Mouse (Mus musculus): Measurements from ENCODE around the gene Speer4b. TPM values are rescaled to one million over a fixed set of nuclear protein-coding genes. Genes with fewer than 3 reads are reported as not detected.
A peak's percentile ranks its signal among the peaks of the same experiment; 100 is the strongest.
"Not testable (repeated sequence)": the region's sequence is repeated elsewhere in the genome, so short reads cannot be mapped to it uniquely, and the experiment has no call there.

The Speer4b gene
- total RNA-seq (2014; rRNA removed) (not detected in 2 replicates), polyA plus RNA-seq (2015; fragmentation: Nextera tagmentation; extraction: Ambion mirVana) (0.52 and 0.58 TPM in 2 replicates)

DNA sequence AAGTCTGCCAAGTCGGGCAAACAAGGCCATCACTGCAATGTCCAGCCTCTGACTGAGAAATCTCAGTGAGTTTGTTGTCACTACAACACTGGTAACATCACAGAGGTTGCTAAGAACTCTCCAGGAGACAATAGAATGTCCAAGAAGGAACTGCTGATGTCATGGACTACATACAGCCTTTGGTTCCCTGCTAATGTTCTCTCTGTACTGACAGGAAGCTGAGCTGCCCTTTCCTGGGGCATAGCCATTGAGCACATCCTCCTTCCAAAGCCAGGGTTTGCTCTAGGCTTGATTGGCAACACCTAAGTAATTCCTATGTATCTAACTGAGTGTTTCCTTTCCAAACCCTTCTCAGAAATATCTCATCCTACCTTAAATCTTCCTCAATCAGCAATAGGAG is at the start of gene Speer4b:
TSS of gene Speer4b (minus strand) at position 101 of the 400 bp plus-strand sequence.
- WGBS, result 70% methylated on average over 1 of the region's 1 CpGs
- not testable (repeated sequence) for DNase-seq (ENCODE audit: low spot score); ATAC-seq; H3K27ac ChIP-seq; H3K36me3 ChIP-seq (ENCODE audit: insufficient read depth, low read length); H3K4me1 ChIP-seq (ENCODE audit: insufficient read depth, low read length); H3K4me3 ChIP-seq (ENCODE audit: low read length); H3K4me2 ChIP-seq (ENCODE audit: low read depth, low read length); H3K9ac ChIP-seq (replicated peaks; ENCODE audit: low read length); H3K9me3 ChIP-seq (ENCODE audit: low read length); H3K27me3 ChIP-seq (ENCODE audit: insufficient read depth, low read length)

GRCm38 (mm10) chr5:27549291-27549690 is 48.1 kb upstream of the Speer4b start:
- Histone ChIP-seq H3K27ac (no peak overlapping the region), H3K4me3 (ENCODE audit: low read length) (no peak overlapping the region), H3K9ac (replicated peaks; ENCODE audit: low read length) (no peak overlapping the region), H3K36me3 (ENCODE audit: insufficient read depth, low read length) (no peaks in the 10 kb centered on the region), H3K27me3 (ENCODE audit: insufficient read depth, low read length) (no peaks in the 10 kb centered on the region), H3K9me3 (ENCODE audit: low read length) (no peaks in the 10 kb centered on the region), H3K4me2 (ENCODE audit: low read depth, low read length) (no peak overlapping the region), H3K4me1 (ENCODE audit: insufficient read depth, low read length) (no peaks in the 10 kb centered on the region)
- WGBS, result 86% methylated on average over 4 of the region's 4 CpGs
- TF ChIP-seq CTCF (IDR thresholded peaks at IDR 0.05; ENCODE audit: low read depth), result no peak
- ATAC-seq (no peak), DNase-seq (ENCODE audit: low spot score) (no peak)

DNA sequence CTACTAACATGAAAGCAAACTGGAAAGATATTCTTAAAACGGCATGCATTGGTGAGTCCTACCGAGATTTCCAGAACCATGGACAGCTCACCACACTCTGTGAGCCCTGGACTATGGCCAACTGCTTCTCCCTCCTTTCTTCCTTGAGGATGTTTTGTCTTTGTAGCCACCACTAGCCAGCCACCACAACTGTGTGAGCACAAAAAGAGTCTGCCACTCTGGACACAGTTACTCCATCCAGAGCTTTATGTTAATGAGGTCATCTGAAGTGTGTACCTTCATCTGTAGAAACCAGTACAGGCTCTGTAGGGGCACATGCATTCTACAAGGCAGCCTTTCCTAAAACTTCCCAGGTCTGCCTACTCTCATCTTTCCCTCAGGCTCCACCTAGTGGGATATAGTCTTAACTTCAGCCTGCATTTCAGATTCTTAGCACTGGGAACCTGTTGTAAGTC is 43.6 kb upstream of the Speer4b start:
- ATAC-seq (peak; percentile 78), DNase-seq (ENCODE audit: low spot score) (peak; percentile 79)
- no peaks in the 10 kb centered on the region for H3K4me1 ChIP-seq (ENCODE audit: insufficient read depth, low read length)
- H3K4me3 ChIP-seq (ENCODE audit: low read length), result no peak overlapping the region
- H3K4me2 ChIP-seq (ENCODE audit: low read depth, low read length), result no peak overlapping the region
- 14% methylated on average over 2 of the region's 2 CpGs for WGBS
- no peaks in the 10 kb centered on the region for H3K27me3 ChIP-seq (ENCODE audit: insufficient read depth, low read length)
- peak; percentile 81 for TF ChIP-seq CTCF (IDR thresholded peaks at IDR 0.05; ENCODE audit: low read depth)
- H3K27ac ChIP-seq, result no peak overlapping the region
- H3K9me3 ChIP-seq (ENCODE audit: low read length), result no peaks in the 10 kb centered on the region
- no peaks in the 10 kb centered on the region for H3K36me3 ChIP-seq (ENCODE audit: insufficient read depth, low read length)
- H3K9ac ChIP-seq (replicated peaks; ENCODE audit: low read length), result no peak overlapping the region

- TF ChIP-seq CTCF (IDR thresholded peaks at IDR 0.05; ENCODE audit: low read depth), result no peak
- H3K4me1 ChIP-seq (ENCODE audit: insufficient read depth, low read length), result no peaks in the 10 kb centered on the region
- no peak overlapping the region for H3K4me3 ChIP-seq (ENCODE audit: low read length)
- ATAC-seq (no peak), DNase-seq (ENCODE audit: low spot score) (no peak)
- H3K27me3 ChIP-seq (ENCODE audit: insufficient read depth, low read length), result no peaks in the 10 kb centered on the region
- H3K9ac ChIP-seq (replicated peaks; ENCODE audit: low read length), result no peak overlapping the region
- no peaks in the 10 kb centered on the region for H3K9me3 ChIP-seq (ENCODE audit: low read length)
- no peaks in the 10 kb centered on the region for H3K36me3 ChIP-seq (ENCODE audit: insufficient read depth, low read length)
- no peak overlapping the region for H3K27ac ChIP-seq
- 90% methylated on average over 1 of the region's 1 CpGs for WGBS
- no peak overlapping the region for H3K4me2 ChIP-seq (ENCODE audit: low read depth, low read length)
These were observed 25.7 kb upstream of the Speer4b start for GRCm38 (mm10) chr5:27526906-27527305.

DNA sequence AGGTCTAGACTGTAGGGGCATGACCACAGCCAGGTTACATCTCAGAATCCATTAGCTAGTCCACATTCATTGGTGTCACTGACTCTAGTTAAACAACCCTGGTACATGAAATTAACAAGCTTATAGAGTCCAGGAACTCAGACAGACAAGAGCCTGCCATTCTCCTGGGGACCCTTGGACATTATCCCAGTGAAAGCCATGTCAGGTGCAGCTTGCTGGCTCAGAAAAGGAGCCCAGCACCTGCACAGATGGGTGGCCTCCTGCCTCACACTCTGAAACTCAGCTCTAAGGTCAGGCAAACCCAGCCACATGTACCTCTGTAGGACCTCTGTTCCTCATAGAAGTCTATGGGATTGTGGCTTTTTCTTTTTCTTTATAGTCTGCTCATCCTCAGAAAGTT is 17.5 kb upstream of the Speer4b start:
- no peak for TF ChIP-seq CTCF (IDR thresholded peaks at IDR 0.05; ENCODE audit: low read depth)
- Histone ChIP-seq H3K36me3 (ENCODE audit: insufficient read depth, low read length) (no peaks in the 10 kb centered on the region), H3K27ac (no peak overlapping the region), H3K4me3 (ENCODE audit: low read length) (no peak overlapping the region), H3K4me1 (ENCODE audit: insufficient read depth, low read length) (no peaks in the 10 kb centered on the region), H3K4me2 (ENCODE audit: low read depth, low read length) (no peak overlapping the region), H3K27me3 (ENCODE audit: insufficient read depth, low read length) (no peaks in the 10 kb centered on the region), H3K9me3 (ENCODE audit: low read length) (no peaks in the 10 kb centered on the region), H3K9ac (replicated peaks; ENCODE audit: low read length) (no peak overlapping the region)
- ATAC-seq (no peak), DNase-seq (ENCODE audit: low spot score) (no peak)

- Histone ChIP-seq H3K9ac (replicated peaks; ENCODE audit: low read length) (no peak overlapping the region), H3K36me3 (ENCODE audit: insufficient read depth, low read length) (no peaks in the 10 kb centered on the region), H3K9me3 (ENCODE audit: low read length) (no peaks in the 10 kb centered on the region), H3K27ac (peak overlapping the region; percentile 62), H3K4me1 (ENCODE audit: insufficient read depth, low read length) (no peaks in the 10 kb centered on the region), H3K4me3 (ENCODE audit: low read length) (no peak overlapping the region), H3K27me3 (ENCODE audit: insufficient read depth, low read length) (no peaks in the 10 kb centered on the region), H3K4me2 (ENCODE audit: low read depth, low read length) (no peak overlapping the region)
- WGBS, result 45% methylated on average over 4 of the region's 4 CpGs
- ATAC-seq (peak; percentile 47; the same call in 1 of the 2 replicates), DNase-seq (ENCODE audit: low spot score) (peak; percentile 44)
- no peak for TF ChIP-seq CTCF (IDR thresholded peaks at IDR 0.05; ENCODE audit: low read depth)
These were observed 10.3 kb downstream of the Speer4b start for GRCm38 (mm10) chr5:27490942-27491341.

DNA sequence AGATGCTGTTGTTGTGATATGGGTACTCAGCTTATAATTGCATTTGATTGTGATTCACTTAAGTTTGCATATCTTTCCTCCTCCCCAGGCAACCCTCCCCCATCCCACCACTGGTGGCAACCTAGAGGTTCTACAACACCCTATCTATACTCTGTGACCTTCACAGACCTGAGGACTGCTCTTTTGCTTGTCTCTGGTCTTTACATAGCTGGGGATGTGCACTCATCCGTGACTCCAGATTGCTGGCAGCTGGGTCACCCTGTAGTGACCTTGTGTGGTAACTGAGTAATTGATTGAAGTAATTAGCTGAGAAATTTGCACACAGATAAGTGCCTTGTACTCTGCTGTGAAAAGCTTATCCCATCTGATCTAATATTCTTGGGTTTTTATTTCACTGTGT is 15.1 kb downstream of the Speer4b start:
- no peak overlapping the region for H3K27ac ChIP-seq
- TF ChIP-seq CTCF (IDR thresholded peaks at IDR 0.05; ENCODE audit: low read depth), result no peak
- H3K4me3 ChIP-seq (ENCODE audit: low read length), result no peak overlapping the region
- H3K4me1 ChIP-seq (ENCODE audit: insufficient read depth, low read length), result no peaks in the 10 kb centered on the region
- ATAC-seq, result 0 out of 2 replicates have a peak, but pooled peaks have one; percentile 15
- WGBS, result 26% methylated on average over 1 of the region's 1 CpGs
- H3K9ac ChIP-seq (replicated peaks; ENCODE audit: low read length), result no peak overlapping the region
- H3K4me2 ChIP-seq (ENCODE audit: low read depth, low read length), result no peak overlapping the region
- H3K36me3 ChIP-seq (ENCODE audit: insufficient read depth, low read length), result no peaks in the 10 kb centered on the region
- H3K9me3 ChIP-seq (ENCODE audit: low read length), result no peaks in the 10 kb centered on the region
- no peak for DNase-seq (ENCODE audit: low spot score)
- H3K27me3 ChIP-seq (ENCODE audit: insufficient read depth, low read length), result no peaks in the 10 kb centered on the region
